Mouse (Mus musculus) left cerebral cortex, postnatal 4 days (tissue): Measurements from ENCODE around the gene D8Ertd738e. TPM values are rescaled to one million over a fixed set of nuclear protein-coding genes. Genes with fewer than 3 reads are reported as not detected.

Experiments
- DNase-seq: peaks from one replicate; pipeline ENCODE4 v3.0.0-alpha.2; 2022
- intact Hi-C: fragments of 180-260 bp; cut with DNase I; formaldehyde crosslinking; loops from one replicate; pipeline ENCODE4 v1.15.1; 2025
- microRNA-seq: library from miRNA; unstranded; fragments of <30 nt; microRNA quantifications from one replicate; pipeline ENCODE4 v1.2.0, GENCODE M21; 2022
- total RNA-seq, 2 experiments: library from RNA; stranded (reverse); gene quantifications; 2 replicates each; pipeline ENCODE4 v1.2.3; 2021

D8Ertd738e gene
- total RNA-seq, 2 experiments from 2014 or later = 105 to 120 TPM

DNA sequence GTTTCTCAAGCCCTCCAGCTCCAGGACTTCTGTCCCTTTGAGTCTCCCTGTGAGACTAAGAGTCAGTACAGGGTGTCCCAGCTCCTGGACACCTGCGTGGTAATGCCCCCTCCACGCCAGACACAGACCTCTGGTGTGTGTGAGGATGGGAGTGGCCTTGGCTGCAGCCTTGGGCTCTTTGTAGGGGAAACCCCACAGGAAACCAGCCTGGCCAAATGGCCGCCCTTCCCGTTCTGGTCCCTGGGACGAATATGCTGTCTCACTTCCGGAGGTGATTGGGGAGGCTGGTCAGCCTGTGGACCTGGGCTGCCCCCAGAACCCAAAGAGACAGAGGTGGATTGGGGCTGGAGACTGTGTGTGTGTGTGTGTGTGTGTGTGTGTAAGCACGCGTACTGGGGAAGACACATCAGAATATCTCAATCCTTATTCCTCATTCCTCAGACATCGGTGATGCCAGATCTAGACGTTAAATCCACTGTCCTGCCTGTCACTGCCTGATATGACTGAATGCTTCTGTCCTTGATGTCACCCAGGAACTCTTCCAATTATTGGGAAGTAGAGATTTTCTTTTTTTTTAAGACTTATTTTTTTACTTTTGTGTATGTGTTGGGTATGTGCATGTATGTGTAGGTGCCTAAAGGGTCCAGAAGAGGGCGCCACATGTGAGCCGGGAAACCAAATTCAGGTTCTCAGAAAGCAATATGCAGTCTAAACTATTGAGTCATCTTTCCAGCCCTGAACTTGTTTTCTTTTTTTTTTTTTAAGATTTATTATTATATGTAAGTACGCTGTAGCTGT, 45.3 kb downstream of the D8Ertd738e start:
- DNase-seq = peak; percentile 18
- intact Hi-C loops = no loop called here

DNA sequence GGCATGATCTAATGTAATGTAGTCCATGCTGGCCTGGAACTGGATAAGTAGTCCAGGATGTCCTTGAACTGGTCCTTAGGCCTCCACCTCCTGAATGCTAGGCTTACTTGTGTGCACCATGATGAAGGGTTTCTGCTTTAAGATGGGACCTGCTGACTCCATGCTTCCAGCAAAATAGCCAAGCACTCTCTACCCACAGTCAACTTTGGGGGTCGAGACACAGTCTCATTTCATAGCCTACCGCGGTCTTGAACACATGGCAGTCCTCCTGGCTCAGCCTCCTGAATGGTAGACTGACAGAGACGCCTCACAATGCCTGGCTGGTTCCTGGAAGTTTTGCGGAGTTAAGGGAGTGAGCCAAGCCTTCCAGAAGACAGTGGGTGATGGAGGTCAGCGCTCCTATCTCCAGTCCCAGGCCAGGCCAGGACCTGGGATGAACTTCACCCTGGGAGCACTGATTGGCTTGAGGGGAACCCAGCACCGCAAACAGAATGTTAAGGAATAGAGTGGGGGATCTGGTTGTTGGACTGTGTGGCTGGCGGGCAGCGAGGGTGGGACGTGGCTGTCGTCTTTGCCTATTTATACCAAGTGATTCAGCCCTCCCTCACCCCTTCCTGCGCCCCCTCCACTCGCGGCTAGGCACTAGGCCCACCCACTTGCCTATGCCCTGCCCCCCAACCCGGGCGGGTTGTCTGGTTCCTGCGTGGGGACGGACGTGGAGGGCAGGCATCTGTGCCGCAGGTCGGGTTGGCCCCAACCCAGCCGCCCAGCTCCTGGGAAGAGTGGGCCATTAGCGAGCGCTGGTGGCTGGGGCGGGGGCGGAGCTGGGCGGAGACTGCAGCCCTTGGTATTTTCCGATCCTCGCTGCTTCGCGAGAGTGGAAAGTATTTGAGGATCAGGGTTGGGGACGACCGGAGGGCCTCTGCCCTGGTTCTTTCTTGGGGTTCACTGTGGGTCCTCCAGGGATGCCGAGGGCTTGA, 46.3 kb downstream of the D8Ertd738e start:
- peak; percentile 63 for DNase-seq
- intact Hi-C loops = no loop called here

DNA sequence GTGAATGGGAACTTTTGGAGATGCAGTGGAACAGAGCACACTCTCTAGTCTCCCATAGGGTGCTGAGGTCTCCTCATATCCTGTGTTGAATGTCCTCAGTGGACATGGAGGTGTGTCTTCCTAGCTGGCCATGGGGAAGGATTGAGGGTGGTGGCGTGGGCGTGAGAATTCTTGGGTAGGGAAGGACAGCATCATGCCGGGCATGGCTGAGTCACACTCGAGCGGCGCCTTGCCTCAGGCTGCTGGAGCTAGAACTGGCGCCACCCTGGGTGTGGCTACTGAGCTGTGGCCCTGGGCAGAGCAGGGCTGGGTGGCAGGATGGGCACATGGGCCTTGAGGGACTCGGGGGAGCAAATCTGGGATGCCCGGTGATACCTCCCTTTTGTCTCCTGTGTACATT, 47.1 kb downstream of the D8Ertd738e start:
- intact Hi-C loops = no loop called here
- no peak for DNase-seq

DNA sequence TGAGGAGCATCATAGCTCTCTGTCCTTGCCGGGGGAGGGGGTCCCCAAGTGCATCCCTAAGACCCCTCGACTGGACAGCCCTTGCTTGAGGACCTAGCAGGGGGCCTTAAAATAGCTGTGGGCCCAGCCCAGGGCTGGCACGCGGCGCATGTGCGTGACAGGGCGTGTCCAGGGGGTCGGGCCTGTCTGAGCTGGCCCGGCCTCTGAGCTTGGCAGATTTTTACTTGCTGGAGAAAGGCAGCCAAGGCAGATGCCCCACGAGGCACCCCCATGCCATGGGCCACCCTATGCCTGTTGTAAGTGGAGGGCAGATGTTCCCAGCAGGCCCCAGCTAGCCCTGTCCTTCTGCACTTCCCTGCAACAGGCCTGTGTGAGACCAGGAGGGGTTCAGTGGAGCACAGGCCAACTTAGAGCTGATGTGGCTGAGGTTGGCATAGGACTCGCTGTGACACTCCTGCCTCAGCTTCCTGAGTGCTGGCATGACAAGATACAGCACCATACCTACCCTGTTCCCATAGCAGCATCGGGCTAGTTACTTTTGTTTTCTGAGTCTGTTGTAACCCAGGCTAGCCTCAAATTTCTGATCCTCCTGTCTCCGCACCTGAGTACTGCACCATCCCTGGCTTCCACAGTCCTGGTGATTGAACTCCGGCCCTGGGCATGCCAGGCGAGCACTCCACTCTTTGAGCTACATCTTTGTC, 47.8 kb downstream of the D8Ertd738e start:
- peak; percentile 35 for DNase-seq
- intact Hi-C loops = no loop called here

DNA sequence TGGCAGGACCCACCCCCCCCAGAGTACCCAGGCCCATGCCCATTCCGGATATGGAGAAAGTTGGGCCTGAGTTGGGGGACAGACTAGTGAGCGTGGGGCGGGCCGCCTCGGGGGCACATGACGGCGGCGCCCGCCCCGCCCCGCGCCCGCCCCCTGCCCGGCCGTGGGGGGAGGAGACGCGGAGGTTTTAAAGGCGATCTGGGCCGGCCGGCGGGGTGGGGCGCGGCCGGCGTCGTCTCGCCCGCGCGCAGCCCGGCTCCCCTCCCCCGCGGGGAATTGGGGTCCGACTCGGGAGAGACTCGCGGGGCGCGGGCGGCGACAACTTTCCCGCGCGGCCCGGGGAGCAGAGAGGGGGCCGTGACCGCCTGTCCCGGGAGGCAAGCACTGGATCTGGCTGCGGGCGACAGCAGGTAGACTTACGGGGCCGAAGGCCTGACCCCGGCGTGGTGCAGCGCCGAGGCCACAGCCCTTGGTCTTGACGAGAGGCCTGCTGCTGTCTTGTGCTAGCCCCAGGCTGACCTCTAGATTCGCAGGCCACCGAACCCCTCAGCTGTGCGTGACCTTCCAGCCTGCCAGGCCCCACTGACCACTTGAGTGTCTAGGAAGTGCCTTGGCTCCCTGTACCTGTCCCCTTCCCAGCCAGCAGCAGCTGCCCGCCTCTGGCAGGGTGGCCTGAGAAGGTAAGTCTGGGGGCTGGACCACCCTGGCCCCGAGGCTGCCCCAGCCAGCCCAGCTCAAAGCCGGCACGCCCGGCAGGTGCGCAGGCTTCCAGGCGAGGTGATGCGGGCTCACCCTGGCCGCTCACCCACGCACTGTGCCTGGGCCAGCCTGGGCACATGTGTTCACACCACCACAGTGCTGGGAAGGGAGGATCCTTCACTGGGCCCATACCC, 48.6 kb downstream of the D8Ertd738e start:
- peak; percentile 40 for DNase-seq

DNA sequence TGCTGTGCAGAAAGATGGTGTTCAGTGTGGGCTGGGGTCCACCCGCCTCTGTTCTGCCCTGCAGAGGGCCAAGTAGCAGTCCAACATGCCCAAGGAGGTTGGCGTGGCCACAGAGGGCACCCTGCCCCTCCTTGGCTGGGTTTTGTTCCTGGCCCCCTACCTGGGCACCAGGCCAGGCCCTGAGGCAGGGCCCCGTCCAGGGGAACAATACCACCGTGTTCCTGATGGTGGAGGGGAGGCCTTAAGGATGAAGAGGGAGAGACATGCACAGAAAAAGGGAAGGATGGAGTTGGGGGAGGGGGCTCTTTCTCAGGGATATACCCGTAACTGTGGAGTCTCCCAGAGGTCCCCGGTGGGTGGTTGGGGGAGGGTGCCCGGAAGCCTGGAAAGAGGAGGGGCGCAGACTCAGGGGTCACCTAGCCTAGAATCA, 49.4 kb downstream of the D8Ertd738e start:
- DNase-seq = peak; percentile 54
- intact Hi-C loops = no loop called here

More for the DNA sequence above, 48.6 kb downstream of the D8Ertd738e start:
- intact Hi-C loops = no loop called here

DNA sequence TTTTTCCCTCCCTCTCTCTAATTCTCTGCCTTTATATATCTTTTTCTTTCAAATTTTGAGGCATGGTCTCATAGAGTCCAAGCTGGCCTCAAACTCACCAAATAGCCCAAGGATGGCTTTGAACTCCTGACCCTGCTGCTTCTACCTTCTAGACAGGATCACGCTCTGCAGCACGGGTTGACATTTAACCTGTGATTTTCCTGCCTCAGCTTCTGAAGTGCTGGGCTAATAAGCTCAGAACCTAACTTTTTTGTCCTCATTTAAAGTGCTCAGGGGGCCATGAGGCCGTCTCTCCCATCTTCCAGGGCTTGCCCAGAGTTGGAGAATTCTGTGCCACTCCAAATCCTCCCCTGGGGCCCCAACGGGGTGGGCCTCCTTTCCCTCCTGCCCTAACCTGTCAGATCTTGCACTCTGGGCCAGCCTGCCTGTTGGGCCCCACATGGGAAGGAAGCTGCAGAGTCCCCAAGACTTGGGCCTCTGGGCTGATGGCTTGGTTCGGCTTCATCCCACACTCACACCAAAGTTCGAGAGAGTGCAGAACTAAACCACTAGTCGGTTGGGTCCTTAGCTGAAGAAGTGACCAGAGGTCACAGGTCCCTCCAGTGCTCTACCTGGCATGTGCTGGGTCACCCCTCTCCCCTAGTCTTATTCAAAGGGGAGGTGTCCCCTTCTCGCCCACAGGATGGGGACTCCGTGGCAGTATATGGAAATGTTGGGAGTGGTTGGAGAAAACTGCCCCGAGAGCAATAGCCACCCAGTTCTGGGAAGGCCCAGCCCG, 50.0 kb downstream of the D8Ertd738e start:
- no peak for DNase-seq
- intact Hi-C loops = no loop called here

DNA sequence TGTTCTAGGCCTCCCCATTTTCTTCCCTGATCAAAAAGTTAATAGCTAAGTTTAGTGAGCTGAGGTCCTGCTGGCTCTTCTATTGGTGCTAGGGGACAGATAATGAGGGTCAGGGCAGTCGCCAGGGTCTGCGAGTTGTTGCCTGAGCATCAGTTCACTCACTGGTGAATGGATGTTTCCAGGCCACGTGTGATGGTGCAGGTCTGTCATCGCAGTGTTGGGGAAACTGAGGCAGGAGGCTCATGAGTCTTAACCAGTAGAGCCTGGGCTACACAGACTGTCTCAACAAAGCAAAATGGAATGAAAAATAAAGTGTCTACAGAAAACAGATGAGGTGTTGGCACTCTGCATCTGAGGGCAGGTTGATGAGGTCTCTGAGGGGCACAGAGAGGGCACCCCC, 50.6 kb downstream of the D8Ertd738e start:
- DNase-seq = no peak
- intact Hi-C loops = no loop called here

DNA sequence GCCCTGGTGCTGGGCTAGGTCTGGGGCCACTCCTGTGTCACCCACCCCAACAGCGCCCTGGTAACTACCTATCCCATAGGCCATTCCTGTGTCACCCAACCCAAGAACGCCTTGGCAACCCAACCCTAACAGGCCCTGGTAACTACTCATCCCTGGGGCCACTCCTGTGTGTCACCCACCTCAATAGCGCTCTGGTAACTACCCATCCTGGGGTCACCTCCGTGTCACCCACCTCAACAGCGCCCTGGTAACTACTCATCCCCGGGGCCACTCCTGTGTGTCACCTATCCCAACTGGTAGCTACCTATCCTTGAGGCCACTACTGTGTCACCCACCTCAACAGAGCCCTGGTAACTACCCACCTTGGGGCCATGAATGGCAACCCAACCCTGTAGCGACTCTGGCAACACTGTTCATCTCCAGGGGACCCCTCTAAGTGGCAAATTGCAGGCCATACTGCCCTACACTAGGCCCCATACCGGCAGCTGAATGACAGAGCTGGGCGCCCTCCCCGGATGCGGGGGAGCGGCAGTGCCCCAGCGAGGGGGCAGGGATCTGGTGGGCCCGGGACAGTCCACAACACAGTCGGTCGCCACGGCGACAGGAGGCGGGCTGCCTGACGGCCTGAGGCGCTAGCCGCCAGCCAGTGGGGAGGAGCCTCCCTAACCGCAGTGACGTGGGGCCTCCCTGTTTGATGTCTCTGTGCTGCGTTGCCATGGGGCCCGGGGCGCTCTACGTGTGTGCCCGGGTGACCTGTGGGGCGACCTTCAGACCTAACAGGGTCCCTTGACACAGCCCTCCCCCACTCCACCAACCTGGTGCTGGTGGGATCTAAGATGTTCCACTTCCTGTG, 51.4 kb downstream of the D8Ertd738e start:
- intact Hi-C loops = no loop called here
- peak; percentile 74 for DNase-seq

DNA sequence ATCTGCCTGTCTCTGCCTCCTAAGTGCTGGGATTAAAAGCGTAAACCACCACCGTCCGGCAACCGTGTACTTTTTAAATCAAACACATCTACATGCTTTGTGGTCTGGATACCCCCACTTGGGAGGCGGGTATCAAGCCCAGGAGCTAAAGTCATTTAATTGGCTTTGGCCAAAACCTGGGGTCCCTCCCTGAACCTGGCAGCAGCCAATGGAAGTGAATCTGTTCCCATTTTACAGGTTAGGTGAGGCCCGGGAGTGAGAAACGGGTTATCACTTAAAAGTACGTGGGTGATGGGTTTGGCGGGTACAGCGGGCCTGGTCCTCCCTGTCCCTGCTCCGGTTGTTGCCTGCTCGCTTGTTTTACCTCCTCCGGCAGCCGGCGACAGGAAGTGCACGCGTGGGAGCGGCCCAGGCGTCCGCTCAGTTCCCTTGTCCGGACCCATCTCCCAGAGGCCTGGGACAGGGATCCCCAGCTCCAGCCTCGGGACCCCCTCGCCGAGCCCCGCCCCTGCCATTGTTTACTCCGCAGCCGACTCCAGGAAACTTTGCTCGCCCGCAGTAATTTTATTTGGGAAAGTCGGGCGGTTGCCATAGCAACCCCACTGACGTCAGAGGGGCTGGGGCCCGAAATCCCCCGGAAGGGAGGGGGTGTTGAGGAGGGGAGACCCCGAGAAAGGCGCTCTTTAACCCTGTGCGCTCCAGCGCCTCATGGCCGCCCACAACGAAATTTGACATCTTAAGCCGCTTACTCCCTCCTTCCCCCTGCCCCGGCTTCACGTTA, 52.2 kb downstream of the D8Ertd738e start:
- DNase-seq = peak; percentile 80
- intact Hi-C loops = no loop called here

Small RNAs within 50 kb of the gene (microRNA-seq; reads per million reads assigned to microRNA genes)
- gene Mir23a = 2,777 reads per million, percentile 85 among the genes with 10 or more reads in this experiment
- gene Mir24-2 = not detected
- gene Mir27a = 106 reads per million, percentile 51 among the genes with 10 or more reads in this experiment
- gene Mir3074-2 = not detected

Other genes starting within 250 kb of the D8Ertd738e start
- 1 to 10 TPM in 1 of 2 experiments, under 1 TPM in 1; 0.46 to 1.1 TPM for gene 1700067K01Rik, start 248.2 kb downstream of the D8Ertd738e start, total RNA-seq
- not detected for gene 2210011C24Rik, start 237.5 kb downstream of the D8Ertd738e start, total RNA-seq
- 10 to 100 TPM; 13.2 to 15.5 TPM for gene Palm3, start 228.2 kb downstream of the D8Ertd738e start, total RNA-seq
- 1 to 10 TPM; 1.5 to 1.6 TPM for gene Il27ra, start 207.1 kb downstream of the D8Ertd738e start, total RNA-seq
- gene Rln3, start 204.7 kb downstream of the D8Ertd738e start, total RNA-seq = not detected
- gene Gm10643, start 184.6 kb downstream of the D8Ertd738e start, total RNA-seq = 1 to 10 TPM; 3.3 to 4.0 TPM
- gene Rfx1, start 182.9 kb downstream of the D8Ertd738e start, total RNA-seq = 10 to 100 TPM; 26.1 to 28.5 TPM
- gene Dcaf15, start 145.0 kb downstream of the D8Ertd738e start, total RNA-seq = 10 to 100 TPM; 49.1 to 49.7 TPM
- not detected for gene Podnl1, start 123.7 kb downstream of the D8Ertd738e start, total RNA-seq
- 10 to 100 TPM; 74.9 to 80.8 TPM for gene Cc2d1a, start 101.8 kb downstream of the D8Ertd738e start, total RNA-seq
- 1 to 10 TPM; 1.7 to 2.1 TPM for gene 4930432K21Rik, start 101.7 kb downstream of the D8Ertd738e start, total RNA-seq
- gene Nanos3, start 64.5 kb downstream of the D8Ertd738e start, total RNA-seq = 10 to 100 TPM in 1 of 2 experiments, 1 to 10 TPM in 1; 8.1 to 11.4 TPM
- gene Zswim4, start 12.7 kb downstream of the D8Ertd738e start, total RNA-seq = 10 to 100 TPM; 22.9 to 23.3 TPM
- gene Mri1, start 7.6 kb upstream of the D8Ertd738e start, total RNA-seq = 10 to 100 TPM; 25.1 to 26.4 TPM
- gene Ccdc130, start 20.7 kb upstream of the D8Ertd738e start, total RNA-seq = 10 to 100 TPM; 19.7 to 23.5 TPM
- 100 to 1,000 TPM; 151 to 183 TPM for gene Cacna1a, start 138.7 kb upstream of the D8Ertd738e start, total RNA-seq